Mouse (Mus musculus) liver, adult 2 months (tissue): ENCODE measurements around the gene Kcne1.

Source experiments
- CTCF ChIP-seq: fragments of 200-500 bp; IDR thresholded peaks from 2 replicates; pipeline ENCODE4 v1.5.1; 2011; ENCODE audit warnings: low read depth, low read length, control low read depth
- POLR2A ChIP-seq: fragments of 200-500 bp; IDR thresholded peaks from 2 replicates; pipeline ENCODE4 v1.6.1; 2011; ENCODE audit warnings: low read length, control low read depth; ENCODE audit not compliant: insufficient read depth; ENCODE audit errors: extremely low read depth

DNA sequence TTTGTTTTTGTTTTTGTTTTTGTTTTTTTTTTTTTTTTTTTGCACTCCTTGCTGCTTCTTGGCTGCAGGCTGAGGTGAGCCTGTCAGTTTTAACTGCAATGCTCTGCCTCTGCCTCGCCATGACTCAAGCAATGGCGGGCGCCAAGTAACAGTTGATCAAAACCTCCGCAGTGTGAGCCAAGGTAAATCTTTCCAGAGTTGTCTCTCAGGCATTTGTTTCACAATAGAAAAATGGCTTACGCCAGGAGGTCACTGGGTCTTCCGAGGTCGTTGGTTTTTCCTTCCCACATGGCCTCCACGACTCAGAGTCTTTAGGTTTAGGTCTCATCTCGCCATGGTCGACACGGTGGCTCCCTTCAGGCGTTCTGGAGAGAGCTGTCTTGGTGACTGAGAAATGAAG is 6.0 kb downstream of the Kcne1 start:
- TF ChIP-seq POLR2A, result no peak
- no peak for TF ChIP-seq CTCF
